Mouse (Mus musculus) megakaryocyte, embryonic 14.5 days (primary cell): Measurements from ENCODE around the gene Synj2. TPM values are rescaled to one million over a fixed set of nuclear protein-coding genes. Genes with fewer than 3 reads are reported as not detected.
A peak's percentile ranks its signal among the peaks of the same experiment; 100 is the strongest.

ENCODE experiments used
- H3K27me3 ChIP-seq: replicated peaks from 2 replicates; pipeline ENCODE3; 2012; ENCODE audit warnings: inconsistent platforms
- H3K36me3 ChIP-seq: replicated peaks from 2 replicates; pipeline ENCODE3; 2012; ENCODE audit warnings: low read length, inconsistent platforms, mixed read lengths
- H3K4me1 ChIP-seq: 2 replicates; pipeline ENCODE4 v1.6.1; 2012; ENCODE audit warnings: inconsistent platforms
- H3K4me3 ChIP-seq: replicated peaks from 2 replicates; pipeline ENCODE3; 2012; ENCODE audit warnings: moderate library complexity, mild to moderate bottlenecking, inconsistent platforms
- H3K9me3 ChIP-seq: 2 replicates; pipeline ENCODE4 v1.6.1; 2012; ENCODE audit warnings: inconsistent platforms
- FLI1 ChIP-seq: IDR thresholded peaks from 2 replicates; pipeline ENCODE4 v1.6.1; 2012; ENCODE audit warnings: low read length, inconsistent platforms, mixed read lengths
- GATA1 ChIP-seq: IDR thresholded peaks from 3 replicates; pipeline ENCODE4 v1.6.1; 2012; ENCODE audit warnings: mixed read lengths, low read length, inconsistent platforms, borderline replicate concordance
- polyA plus RNA-seq: library from polyadenylated mRNA; stranded (reverse); fragments of >175 nt; gene quantifications from 2 replicates; pipeline ENCODE4 v1.2.3, GENCODE M21; 2012; ENCODE audit warnings: low replicate concordance; ENCODE audit not compliant: insufficient read depth

Synj2 gene
- polyA plus RNA-seq, 1 experiment, result 4.1 TPM

DNA sequence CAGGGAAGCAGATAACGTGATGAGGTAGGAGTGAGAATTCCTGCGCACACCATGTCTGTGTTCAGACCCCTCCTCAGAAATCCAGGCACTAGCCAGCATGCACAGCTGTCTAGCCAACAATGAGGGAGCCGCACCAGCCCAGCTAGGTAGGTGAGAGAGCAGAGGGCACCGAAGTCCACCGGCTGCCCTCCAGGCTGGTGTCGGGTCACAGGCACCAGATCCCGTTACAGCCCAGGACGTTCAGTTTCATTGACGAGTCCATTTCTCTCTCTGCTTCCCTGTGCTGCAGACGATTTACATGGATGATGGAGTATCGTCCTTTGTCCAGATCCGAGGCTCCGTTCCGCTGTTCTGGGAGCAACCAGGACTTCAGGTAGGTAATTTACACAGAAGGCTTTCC lies 55.5 kb downstream of the Synj2 start:
- no peak for TF ChIP-seq GATA1
- no peak for TF ChIP-seq FLI1
- Histone ChIP-seq H3K36me3 (peaks cover 49% of the 10 kb centered on the region), H3K27me3 (peaks cover 3% of the 10 kb centered on the region), H3K4me1 (peaks cover 85% of the 10 kb centered on the region), H3K4me3 (no peak overlapping the region), H3K9me3 (no peaks in the 10 kb centered on the region)

DNA sequence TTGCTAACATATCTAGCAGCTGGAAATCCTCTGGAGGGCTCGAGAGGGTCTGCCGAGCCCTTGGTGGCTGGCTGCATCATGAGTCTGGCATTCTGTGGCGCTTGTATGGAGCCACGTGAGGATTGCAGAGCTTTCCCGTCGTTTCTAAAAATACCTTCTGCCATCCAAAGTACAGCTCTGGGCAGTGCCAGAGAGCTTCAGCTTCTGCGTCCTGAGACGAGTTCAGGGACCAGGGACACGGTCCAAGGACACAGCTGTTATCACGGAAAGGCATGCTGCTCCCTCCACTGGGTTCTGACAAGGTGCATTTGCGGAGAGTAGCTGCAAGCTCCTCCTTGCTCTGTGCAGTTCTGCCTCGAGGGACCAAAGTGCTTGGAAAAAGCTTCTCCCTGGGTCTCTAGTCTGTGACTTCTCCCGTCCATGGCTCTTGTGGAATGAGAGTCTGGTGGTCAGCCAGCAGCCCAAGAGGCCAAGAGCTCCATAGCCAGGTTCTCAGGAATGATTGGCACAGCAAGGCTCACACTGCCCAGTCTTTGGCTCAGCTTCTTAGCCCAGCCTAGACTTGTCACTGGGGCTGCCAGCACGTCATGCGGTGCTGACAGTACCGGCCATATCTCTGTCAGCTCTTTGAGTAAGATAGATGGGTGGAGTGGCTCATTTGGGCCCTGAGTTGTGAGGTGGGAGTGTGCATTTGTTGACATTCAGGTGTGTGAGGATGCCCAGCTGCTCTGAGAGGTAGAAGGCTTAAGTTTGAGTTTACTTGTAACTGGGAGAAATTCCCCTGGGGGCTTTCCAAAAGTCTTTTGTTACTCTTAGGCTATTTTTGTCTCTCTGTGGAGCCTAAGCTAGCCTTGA lies 56.5 kb downstream of the Synj2 start:
- Histone ChIP-seq H3K4me3 (no peak overlapping the region), H3K36me3 (peaks cover 55% of the 10 kb centered on the region), H3K9me3 (no peaks in the 10 kb centered on the region), H3K27me3 (peaks cover 3% of the 10 kb centered on the region), H3K4me1 (peaks cover 87% of the 10 kb centered on the region)
- TF ChIP-seq FLI1 (no peak), GATA1 (no peak)

DNA sequence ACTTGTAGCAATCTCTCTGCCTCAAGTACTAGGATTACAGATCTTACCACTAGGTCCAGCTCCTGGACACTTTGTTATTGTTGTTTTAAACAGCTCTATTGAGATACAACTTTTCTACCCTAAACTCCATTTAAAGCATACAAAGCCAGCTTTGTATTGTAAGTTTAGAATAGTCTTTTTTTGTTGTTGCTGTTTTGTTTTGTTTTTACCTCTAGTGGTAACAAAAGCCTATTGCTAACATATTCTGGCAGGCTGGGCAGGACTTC lies 57.1 kb downstream of the Synj2 start:
- no peaks in the 10 kb centered on the region for H3K9me3 ChIP-seq
- H3K4me1 ChIP-seq, result peaks cover 87% of the 10 kb centered on the region

DNA sequence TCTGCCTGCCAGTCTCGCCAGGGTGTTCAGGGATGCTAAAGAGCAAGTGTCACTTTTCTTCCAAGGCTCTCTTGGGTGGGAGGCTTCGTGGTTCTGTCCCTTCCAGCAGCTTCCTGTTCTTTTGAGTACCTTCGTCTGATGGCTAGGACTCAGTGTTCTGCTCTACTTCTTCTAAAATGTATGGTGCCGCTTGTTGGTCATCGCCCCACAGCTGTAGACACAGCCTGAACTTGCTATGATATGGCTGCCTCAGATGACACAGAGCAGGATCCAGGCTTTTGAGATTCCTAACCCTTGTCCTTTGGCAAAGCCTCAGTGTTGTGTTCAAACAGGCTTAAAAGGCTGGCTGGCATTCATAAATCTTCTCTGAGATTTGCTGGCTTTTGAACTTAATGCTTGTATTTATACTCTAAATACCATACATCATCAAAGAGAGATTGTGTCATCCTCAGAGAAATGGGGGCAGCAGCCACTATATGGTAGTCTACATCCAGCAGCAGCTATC lies 58.0 kb downstream of the Synj2 start:
- Histone ChIP-seq H3K4me3 (no peak overlapping the region), H3K36me3 (peaks cover 67% of the 10 kb centered on the region), H3K4me1 (peaks cover 85% of the 10 kb centered on the region), H3K9me3 (no peaks in the 10 kb centered on the region), H3K27me3 (peaks cover 3% of the 10 kb centered on the region)
- TF ChIP-seq FLI1, result no peak
- TF ChIP-seq GATA1, result no peak

More for the DNA sequence above, 57.1 kb downstream of the Synj2 start:
- H3K36me3 ChIP-seq, result peaks cover 60% of the 10 kb centered on the region
- H3K27me3 ChIP-seq, result peaks cover 3% of the 10 kb centered on the region
- TF ChIP-seq GATA1 (no peak), FLI1 (no peak)
- H3K4me3 ChIP-seq, result no peak overlapping the region

DNA sequence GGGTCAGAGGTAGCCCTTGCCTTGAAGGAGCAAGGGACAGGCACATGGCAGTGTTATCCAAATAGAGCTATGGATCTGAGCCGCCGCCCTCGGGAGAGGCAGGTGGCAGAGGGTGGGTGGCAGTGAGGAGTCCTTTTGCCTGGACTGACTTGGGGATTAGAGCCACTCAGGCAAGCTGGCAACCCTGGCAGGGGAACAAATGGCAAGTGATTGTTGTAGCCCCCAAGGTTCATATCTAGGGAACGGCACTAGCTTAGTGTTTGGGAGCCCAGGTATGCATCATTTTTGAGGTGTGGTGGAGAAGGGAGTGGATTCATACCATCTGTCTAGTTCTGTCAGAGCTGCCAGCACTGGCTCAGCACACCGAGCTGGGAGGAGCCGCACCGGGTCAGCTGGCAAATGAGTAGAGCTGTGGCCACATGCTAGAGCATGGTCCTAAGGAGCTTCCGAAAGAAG lies 59.8 kb downstream of the Synj2 start:
- TF ChIP-seq GATA1 (no peak), FLI1 (no peak)
- peaks cover 3% of the 10 kb centered on the region for H3K27me3 ChIP-seq
- H3K4me1 ChIP-seq, result peaks cover 82% of the 10 kb centered on the region
- H3K9me3 ChIP-seq, result no peaks in the 10 kb centered on the region
- H3K4me3 ChIP-seq, result no peak overlapping the region
- peaks cover 64% of the 10 kb centered on the region for H3K36me3 ChIP-seq

DNA sequence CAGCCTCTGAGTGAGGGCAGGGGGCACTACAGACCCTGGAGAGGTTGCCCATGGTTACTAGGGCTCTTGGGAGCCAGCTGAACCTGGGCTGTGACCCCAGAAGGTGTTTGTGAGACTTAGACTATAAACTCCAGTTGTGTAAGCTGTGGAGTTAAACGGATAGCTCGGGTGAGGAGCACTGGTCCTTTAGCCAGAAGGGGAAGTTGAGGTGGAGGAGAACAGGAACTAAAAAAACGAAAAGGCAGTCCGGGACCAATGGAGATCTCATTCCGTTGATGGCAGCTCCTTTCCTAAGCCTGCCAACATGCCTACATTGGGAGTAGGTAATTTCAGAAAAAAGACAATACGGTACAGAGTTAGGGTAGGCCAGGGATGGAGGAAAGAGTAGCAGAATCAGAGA lies 60.3 kb downstream of the Synj2 start:
- peaks cover 83% of the 10 kb centered on the region for H3K4me1 ChIP-seq
- H3K27me3 ChIP-seq, result peaks cover 3% of the 10 kb centered on the region
- H3K4me3 ChIP-seq, result peak overlapping the region; percentile 54
- no peaks in the 10 kb centered on the region for H3K9me3 ChIP-seq
- TF ChIP-seq FLI1, result no peak
- TF ChIP-seq GATA1, result no peak
- peaks cover 59% of the 10 kb centered on the region for H3K36me3 ChIP-seq

DNA sequence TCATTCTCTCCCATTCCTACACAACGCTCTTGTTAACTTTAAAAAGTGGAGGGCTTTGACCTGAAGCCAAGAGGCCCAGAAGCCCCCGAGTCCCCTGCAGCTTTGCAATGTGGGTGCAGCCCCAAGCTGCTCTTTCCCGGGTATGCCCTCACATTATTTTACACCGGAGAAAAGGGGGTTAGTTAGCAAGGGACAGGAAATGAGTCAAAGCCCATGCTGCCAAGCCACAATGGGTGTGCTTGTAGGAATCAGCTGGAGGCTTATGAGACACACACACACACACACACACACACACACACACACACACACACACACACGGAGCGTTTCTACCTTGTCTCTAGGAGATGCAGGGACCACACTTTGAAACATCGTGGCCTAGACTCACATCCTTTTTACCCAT lies 60.8 kb downstream of the Synj2 start:
- Histone ChIP-seq H3K9me3 (no peaks in the 10 kb centered on the region), H3K27me3 (no peaks in the 10 kb centered on the region), H3K4me3 (peak overlapping the region; percentile 70), H3K36me3 (peaks cover 55% of the 10 kb centered on the region), H3K4me1 (peaks cover 84% of the 10 kb centered on the region)
- no peak for TF ChIP-seq FLI1

DNA sequence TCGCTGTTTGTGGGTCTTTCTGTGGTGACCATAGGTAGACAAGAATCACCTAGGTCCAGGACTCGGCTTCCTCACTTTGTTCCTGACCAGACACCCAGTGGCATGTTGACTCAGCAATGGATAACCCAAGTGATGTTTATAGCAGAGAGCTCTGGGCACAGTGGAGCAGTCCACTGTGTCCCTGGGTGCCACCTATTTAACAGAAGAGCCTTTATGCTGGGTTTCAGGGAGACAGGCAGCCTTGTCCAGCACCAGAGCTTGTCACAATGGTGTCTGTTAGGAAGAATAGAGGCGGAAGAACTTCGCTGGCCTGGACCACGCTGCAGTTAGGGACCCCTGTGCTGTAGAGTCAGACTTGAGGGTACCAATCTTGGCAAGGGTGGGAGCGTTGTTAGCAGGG lies 61.5 kb downstream of the Synj2 start:
- Histone ChIP-seq H3K4me1 (peaks cover 86% of the 10 kb centered on the region), H3K9me3 (no peaks in the 10 kb centered on the region), H3K4me3 (peak overlapping the region; percentile 70), H3K27me3 (no peaks in the 10 kb centered on the region), H3K36me3 (peaks cover 50% of the 10 kb centered on the region)
- TF ChIP-seq GATA1, result no peak
- TF ChIP-seq FLI1, result no peak

DNA sequence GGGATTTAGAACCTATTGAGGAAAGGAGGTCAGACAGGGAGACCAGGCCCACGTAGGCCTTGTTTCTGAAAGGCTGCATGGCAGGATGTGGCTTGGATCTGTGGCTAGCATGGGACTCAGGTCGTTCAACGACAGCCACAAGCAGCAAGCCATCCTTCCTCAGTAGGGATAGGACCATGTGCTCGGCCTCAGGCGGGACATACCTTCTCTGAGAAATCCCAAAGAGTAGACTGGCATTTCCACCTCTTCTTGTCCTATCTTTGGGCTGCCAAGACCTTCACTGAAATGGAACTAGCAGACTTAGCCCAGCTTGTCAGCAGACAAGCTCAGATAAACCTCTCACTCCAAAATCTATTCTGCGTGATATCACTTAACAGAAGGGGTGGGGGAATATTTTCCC lies 62.6 kb downstream of the Synj2 start:
- Histone ChIP-seq H3K36me3 (peaks cover 41% of the 10 kb centered on the region), H3K9me3 (no peaks in the 10 kb centered on the region), H3K27me3 (no peaks in the 10 kb centered on the region), H3K4me3 (no peak overlapping the region), H3K4me1 (peaks cover 88% of the 10 kb centered on the region)
- TF ChIP-seq GATA1, result no peak
- TF ChIP-seq FLI1, result no peak

DNA sequence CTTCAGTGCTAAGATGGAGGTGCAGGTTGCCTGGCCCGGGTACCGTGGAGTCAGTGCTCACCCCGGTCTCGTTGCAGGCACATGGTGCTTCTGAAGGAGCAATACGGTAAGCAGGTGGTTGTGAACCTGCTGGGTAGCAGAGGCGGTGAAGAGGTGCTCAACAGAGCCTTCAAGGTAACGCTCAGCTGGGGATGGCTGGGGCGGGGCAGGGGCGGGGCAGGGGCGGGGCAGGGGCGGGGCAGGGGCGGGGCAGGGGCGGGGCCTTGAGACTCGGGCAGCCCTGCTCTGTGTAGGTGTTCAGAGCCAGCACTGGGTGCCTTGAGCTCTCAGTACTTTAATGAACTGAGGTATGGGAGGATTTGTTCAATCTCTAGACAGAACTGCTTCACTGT lies 64.2 kb downstream of the Synj2 start:
- peaks cover 93% of the 10 kb centered on the region for H3K4me1 ChIP-seq

More for the DNA sequence above, 64.2 kb downstream of the Synj2 start:
- H3K27me3 ChIP-seq, result no peaks in the 10 kb centered on the region
- TF ChIP-seq FLI1 (no peak), GATA1 (no peak)
- H3K4me3 ChIP-seq, result peak overlapping the region; percentile 60
- H3K9me3 ChIP-seq, result no peaks in the 10 kb centered on the region
- H3K36me3 ChIP-seq, result peaks cover 39% of the 10 kb centered on the region
